Mouse (Mus musculus): Measurements from ENCODE around the gene Dnajb9. TPM values are rescaled to one million over a fixed set of nuclear protein-coding genes. Genes with fewer than 3 reads are reported as not detected.

Gene Dnajb9
- 22.3 TPM for polyA plus RNA-seq (2015; fragmentation: Illumina TruSeq; extraction: RNeasy Lipid Tissue Mini Kit (QIAGEN cat#74804); ENCODE audit: insufficient read depth, low read depth, low replicate concordance)

DNA sequence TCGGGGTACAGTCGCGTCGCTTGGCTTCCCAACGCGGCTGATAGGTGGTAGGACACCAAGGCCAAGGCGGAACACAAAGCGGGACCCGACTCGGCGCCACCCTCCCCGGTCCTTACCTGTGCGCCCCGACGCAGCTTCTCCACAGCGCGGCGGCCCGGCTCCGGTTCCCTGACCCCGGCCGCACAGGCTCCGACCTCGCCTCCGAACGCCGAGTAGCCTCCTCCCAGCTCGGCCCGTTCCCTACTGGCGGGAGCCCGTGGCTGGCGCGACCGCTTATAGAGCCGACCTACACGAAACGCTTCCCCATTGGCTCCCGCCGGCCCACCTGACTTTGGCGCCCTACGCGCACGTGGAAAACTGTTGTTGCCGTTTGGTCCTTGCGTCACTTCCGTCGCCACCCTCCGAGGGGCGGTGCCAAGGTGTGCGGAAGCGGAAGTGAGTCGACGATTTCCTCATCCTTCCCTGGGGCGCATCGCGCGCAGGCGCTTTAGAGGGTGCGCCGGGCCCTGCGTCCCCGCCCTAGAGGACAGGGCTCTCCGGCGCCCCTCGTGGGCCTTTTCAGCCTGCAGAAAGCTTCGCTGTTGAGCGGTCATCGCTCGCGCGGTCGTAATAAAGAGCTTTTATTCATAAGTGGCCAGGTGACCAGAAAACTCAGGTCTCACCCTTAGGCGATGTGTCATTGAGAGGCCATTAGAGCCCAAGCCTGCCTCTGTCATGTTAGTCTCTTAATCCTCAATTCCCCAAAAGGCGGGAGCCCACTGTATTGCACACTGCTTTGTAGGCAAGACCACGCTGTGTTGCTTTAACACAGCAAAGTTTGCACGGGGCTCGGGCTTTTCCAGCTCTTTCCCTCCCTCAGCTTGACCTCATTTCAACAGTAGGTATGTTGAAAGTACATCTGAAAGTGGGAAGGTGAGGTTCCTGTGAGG lies at the start of gene Dnajb9:
Gene Dnajb9, minus strand, starts transcription at position 503 of the 929 bp plus-strand sequence.

DNA sequence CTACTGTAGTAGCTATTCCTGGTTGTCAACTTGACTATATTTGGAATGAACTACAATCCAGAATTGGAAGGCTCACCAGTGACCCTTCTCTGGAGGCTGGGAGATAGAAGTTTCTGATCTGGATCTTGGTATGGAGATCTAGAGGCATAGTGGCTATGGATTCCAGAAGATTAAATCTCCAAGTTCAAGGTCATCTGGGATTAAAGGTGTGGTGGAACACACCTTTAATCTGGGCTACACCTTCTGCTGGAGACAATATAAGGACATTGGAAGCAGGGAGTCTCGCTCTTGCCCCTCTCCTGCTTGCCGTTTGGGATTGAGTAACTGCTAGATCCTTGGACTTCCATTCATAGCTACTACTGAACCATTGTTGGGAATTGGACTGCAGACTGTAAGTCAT lies 10.9 kb upstream of the Dnajb9 start, which contains the start of gene Pnpla8:
Gene Pnpla8, plus strand, starts transcription at position 301 of the 400 bp plus-strand sequence.

Other genes starting within 250 kb of the Dnajb9 start
- gene Pnpla8, start 11.0 kb upstream of the Dnajb9 start, polyA plus RNA-seq (2015; fragmentation: Illumina TruSeq; extraction: RNeasy Lipid Tissue Mini Kit (QIAGEN cat#74804); ENCODE audit: insufficient read depth, low read depth, low replicate concordance): 9.4 TPM
- gene Nrcam, start 118.6 kb upstream of the Dnajb9 start, polyA plus RNA-seq (2015; fragmentation: Illumina TruSeq; extraction: RNeasy Lipid Tissue Mini Kit (QIAGEN cat#74804); ENCODE audit: insufficient read depth, low read depth, low replicate concordance): 0.31 TPM